Mouse (Mus musculus) liver, embryonic 14.5 days (tissue): Measurements from ENCODE around the gene Cdca8.

Experiments
- CTCF ChIP-seq: IDR thresholded peaks from 2 replicates; pipeline ENCODE4 v1.5.1; 2016; ENCODE audit warnings: antibody characterized with exemption, low read depth, control low read depth
- EP300 ChIP-seq: IDR thresholded peaks from 2 replicates; pipeline ENCODE4 v1.6.1; 2016; ENCODE audit warnings: antibody characterized with exemption, low read depth

- TF ChIP-seq CTCF (no peak), EP300 (no peak)
Measured at GRCm38 (mm10) chr4:124971094-124971493, 32.0 kb upstream of the Cdca8 start.
